Mouse (Mus musculus) cerebellum, postnatal 25 days (tissue): ENCODE data around the gene Kmt2e.
A peak's percentile ranks its signal among the peaks of the same experiment; 100 is the strongest.

Experiments used
- DNase-seq, 2 experiments: peaks; one replicate each; pipeline ENCODE4 v3.0.0; 2021; ENCODE audit warnings: mixed read lengths in 2 of 2

Gene Kmt2e

DNA sequence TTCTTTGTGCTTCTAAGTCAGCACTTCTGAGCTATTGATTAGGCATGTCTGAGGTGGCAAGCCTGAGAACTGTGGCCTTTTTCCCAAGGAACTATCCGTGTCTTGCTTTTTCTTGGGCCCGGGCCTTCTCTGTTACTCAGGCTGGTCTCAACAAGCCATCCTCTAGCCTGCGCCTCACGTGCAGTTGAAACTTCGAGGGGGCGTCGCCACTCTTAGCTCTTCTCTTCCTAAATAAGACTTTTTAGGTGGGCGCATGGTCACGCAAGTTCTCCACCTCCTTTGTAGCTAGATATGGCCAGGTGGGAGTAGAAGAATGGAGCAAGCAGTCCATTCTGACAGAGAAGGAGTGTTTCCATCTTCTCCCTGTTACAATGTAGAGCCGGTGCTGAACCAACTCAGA, 22.6 kb upstream of the Kmt2e start:
- DNase-seq: no peak

DNA sequence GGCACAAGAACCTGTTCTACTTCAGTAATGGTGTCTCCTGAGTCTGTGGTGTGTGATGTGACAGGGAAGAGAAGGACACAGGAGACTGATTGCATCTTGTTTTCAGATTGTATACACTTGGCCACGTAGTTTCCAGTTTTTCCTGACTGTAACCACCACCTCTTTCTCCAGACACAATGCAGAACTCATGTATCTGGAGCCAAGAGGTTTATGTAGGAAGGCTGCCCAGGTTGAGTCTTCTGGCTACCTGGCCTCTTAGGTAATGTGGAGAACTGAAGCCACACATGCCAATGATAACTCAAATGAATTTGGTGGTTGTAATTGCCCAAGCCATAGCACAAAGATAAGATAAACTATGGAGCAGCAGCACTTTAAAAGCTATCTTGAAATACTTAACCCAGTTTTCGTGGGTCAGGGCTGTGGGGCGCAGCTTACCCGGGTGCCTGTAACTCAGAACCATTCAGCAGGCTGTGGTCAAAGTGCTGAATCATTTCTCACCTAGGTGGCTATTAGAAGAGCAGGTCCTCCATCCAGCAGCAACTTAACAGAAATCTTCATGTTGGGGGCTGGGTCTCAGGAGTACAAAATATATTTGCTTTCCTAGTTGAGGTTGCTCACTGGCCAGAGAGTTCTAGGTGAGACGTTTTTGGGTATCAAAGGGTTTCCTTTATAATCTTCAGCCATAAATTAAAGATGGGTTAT, 21.8 kb upstream of the Kmt2e start:
- no peak for DNase-seq

- no peak for DNase-seq
These were observed 21.2 kb upstream of the Kmt2e start for GRCm38 (mm10) chr5:23413058-23413457.

DNA sequence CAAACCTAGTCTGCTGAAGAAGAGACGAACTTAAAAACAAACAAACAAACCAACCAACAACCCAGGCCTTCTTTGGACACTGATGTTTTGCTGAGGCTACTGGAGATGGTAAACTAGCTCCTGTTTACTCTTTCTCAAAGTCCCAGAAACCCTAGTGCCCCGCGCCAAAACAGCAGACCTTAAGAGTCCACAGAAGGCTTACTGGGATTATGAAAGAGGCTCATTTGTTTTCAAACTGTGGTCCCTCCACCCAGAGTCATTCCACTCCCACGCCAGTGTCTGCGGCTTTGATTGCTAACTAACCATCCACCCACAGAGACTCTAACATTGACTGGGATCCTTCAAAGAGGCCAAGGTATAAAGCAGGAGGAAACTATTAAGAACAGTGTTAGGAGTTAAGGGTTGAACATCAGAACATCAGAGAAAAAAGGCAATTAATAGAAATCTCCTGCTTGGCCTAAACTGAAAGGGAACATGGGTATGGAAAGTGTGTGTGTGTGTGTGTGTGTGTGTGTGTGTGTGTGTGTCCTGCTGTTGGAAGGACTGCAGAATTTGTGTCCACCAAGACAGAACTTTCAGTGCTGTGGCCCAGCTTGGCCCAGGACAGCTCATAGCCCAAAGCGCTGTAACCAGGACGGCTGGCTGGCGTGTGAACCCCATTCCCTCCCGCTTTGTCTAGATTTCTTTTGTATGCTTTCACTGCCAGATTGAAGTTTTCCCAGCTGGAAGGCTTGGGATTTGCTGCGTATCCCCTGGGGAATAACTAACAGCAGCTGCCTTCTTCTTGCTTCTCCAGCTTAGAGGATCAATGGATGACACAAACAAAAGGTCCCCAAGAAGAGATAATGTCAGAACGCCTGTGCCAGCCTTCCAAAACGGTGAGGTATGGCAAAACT, 20.4 kb upstream of the Kmt2e start:
- no peak for DNase-seq

DNA sequence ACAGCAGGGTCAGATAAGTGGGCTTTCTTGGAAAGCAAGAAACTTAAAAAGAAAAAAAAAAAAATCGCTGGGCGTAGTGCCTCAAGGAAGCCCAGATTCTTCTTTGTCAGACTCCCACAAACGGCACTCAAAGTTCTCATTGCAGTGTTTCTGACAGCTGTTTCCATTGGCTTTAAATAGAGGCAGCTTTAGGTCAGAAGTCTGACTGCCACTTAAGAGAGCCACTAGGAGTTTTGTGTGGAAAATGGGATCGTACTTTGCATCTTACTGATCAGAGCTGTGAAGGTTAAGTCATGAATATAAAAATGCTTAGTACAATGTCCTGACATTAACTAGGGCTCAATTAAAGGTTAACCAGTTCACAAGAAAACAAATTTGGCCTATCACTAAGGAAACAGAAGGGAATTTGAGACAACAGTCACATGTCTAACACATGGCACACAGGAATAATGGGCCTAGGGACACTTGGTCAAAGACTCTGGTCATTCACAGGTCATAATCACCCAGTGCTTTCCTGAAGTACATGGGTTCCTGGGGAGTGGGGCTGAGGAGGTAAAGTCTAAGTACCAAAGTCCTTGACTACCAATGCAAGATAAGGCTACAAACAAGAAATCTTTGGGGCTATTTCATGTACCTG, 19.6 kb upstream of the Kmt2e start:
- no peak for DNase-seq

DNA sequence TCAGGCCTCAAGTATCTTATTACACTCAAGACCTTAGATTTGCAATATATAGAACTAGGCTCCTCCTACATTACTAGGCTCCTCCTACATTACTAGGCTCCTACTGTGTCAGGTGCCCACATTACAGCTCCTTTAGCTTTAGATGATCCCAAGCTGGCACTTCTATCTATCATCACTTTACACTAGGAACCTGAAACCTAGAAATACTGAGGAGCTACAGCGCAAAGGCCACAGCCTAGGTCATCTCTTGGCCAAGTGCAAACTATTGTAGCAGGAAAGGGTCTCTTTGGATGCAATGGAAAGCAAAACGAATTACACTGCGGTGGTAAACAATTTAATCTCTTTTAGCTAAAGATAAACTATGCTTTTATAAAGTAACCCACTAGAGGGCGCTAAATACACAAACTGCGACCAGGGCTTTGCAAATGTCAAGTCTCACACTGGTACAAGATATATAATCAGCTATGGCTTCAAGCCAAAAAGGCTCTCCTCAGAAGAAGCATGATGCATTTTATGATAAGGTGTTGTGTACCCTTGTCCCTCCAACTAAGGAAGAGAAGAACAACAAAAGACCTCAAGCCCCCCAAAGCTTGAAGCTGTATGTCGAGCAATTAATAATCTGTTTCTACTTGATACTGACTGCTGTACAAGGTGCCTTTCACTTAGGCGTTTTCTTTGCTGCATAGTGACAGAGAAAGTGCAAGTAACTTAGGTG, 18.5 kb upstream of the Kmt2e start:
- peak; percentile 29 to 35 for DNase-seq

DNA sequence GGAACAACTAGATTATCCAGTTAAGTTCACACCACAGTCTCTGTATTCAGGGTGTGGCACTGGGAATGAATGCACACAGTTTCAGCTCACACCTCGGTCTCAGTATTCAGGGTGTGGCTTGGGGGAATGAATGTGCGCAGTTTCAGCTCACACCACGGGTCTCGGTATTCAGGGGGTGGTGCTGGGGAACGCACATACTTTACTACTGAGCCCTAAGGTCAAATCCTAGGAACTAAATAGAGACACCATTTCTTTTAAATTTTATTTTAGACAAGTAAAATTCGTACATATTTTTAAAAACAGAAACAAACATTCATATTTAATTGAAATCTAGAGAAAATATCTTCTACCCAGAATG, 18.0 kb upstream of the Kmt2e start:
- DNase-seq: peak in 1 of 2 experiments; percentile 34

DNA sequence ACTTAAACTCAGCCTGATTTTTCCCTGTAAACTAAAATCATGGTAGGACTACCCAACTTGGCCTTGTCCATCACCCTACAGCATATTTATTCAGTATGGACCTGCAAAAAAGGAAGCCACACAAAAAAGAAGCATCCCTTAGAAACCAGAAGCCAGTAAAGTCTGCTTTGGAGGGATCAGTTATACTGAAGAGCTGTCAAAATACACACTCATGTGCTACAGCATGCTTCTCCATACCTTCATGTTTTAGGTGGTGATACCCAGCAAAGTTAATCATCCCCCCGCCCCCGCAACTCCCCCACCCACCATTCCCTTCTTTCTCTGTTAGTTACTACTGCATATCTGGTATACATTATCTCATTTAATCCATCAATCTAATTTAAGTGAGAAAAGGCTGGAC, 16.5 kb upstream of the Kmt2e start:
- DNase-seq: no peak

DNA sequence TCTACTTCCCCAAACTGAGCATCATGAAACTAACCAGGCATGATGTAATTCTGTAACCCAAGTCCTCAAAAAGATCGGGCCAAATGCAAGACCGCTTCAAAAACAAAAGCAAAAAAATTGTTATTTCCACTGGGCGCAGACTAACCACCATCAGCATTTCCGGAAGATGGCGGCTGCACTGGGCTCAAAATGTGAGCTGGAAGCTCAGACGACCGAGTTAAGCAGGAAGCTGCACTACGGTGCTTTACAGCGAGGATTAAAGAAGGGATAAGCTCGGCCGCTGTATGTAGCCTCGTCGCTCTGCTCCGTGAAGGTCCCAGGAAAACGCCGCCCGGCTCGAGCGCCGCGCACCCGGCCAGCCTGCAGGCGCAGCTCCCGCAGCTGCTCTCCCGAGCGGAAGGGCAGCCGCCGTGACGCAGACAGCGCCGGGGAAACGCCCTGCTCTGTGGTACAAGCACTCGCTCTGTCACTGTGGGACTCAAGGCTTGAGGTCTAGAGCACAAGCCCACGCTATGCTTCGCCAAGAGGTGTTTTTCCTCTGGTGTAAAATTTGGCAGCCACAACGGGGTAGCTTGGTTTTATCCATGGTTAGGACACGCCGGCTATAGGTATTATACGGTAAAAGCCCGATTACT, 16.0 kb upstream of the Kmt2e start:
- peak; percentile 90 to 91 for DNase-seq

DNA sequence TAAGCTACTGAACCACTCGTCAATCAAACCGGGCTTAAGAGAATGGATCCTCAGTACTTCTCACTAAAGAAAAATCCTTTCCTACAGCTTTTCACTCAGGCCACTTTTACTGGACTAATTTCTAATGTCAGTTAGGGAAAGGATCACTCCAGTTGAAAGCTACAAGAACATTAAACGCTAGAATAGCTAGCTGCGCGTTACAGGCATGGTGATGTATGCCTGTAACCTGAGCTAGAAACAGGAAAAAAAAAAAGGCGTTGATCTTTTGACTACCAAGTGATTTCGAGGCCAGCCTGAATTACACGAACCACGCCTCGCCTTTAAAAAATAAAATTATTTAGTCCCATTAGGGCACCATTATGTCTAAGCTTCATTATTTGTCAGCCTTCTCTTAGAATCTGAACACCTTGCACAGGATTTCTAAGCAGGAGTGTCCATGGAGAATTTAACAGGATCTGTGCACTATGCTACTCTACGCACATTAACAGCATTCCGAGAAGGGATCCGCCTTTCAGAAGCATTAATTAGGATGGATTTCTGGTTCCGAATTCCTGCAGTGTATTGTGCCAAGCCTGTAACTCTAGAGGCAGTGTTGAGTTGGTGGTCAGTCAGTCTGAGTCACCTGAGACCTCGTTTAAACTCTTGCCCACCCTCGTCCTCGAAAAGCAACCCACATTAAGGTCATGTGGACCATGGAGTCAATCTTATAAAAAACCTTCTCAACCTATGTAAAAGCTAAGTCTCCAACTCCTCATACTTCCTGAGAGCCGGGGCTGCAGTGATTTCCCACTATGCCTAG, 15.2 kb upstream of the Kmt2e start:
- no peak for DNase-seq

GRCm38 (mm10) chr5:23419616-23420170, 14.5 kb upstream of the Kmt2e start:
- no peak for DNase-seq

- DNase-seq: no peak
These were observed 13.8 kb upstream of the Kmt2e start for GRCm38 (mm10) chr5:23420410-23420809.

- DNase-seq: no peak
These were observed 12.8 kb upstream of the Kmt2e start for GRCm38 (mm10) chr5:23421440-23421839.

- DNase-seq: no peak
These were observed 11.2 kb upstream of the Kmt2e start for GRCm38 (mm10) chr5:23423036-23423435.

DNA sequence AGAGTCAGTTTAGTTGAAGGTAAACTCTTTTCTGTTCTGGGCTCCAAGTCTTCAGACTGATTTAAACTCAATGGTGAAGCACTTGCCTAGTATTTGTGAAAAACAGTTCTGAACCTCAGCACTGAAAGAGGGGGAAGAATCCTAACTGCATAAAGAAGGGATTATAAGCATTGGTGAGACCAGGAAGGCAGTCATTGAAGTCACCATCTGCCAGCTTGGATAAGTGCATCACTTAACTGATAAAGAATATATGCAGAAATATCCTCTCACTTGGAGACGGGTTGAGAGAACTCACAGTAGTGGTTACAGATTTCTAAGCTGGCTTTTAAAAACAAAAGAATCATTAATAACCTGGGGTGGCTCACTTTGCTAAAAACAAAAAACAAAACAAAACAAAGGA, 6.7 kb upstream of the Kmt2e start:
- DNase-seq: no peak

GRCm38 (mm10) chr5:23431070-23431864, 3.0 kb upstream of the Kmt2e start:
- DNase-seq: no peak

DNA sequence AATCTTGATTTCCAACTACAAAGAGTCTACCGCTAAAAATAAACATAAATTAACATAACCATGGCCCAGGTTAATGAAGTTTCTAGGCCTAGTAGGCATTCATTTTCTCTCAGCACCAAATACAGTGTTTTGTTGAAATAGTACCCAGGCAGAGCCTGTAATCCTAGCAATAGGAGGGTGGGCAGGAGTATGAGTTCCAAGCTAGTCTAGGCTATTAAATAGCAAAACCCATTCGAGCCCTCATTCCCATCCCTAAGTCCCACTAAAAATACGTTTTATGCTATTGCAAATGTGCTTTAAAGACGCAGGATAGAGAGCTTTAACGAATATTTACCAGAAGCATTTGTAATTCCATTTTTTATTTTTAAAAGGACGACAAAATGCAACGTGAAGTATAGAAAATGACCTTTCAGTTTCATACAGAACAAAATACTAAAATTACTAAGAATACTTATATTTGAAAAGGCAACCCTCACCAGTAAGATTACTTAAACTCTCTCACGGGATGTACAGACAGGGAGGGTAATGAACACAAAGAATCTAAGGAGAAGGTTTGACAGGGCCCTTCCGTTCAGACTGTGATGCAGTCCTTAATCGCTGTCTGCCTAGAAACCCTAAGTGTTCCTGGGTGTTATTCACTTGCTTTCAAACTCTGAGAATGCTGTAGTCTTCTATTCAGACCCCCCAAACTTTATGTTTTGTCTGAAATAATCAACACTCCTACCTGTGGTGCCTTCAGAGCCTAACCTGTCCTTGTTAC, 2.1 kb upstream of the Kmt2e start:
- DNase-seq: no peak

GRCm38 (mm10) chr5:23432708-23433645, 1.3 kb upstream of the Kmt2e start:
- peak; percentile 100 for DNase-seq
